Mouse (Mus musculus) embryonic fibroblast, embryonic 13.5 days (primary cell): ENCODE data around the gene Ppp3ca.

ENCODE experiments used
- CTCF ChIP-seq: IDR thresholded peaks from 2 replicates; pipeline ENCODE4 v1.5.1; 2011; ENCODE audit warnings: mild to moderate bottlenecking, control low read depth, low read length, moderate library complexity, borderline replicate concordance; ENCODE audit not compliant: insufficient read depth
- POLR2A ChIP-seq: IDR thresholded peaks from 2 replicates; pipeline ENCODE4 v1.6.1; 2011; ENCODE audit warnings: low read depth, mild to moderate bottlenecking, control low read depth, low read length, moderate library complexity

DNA sequence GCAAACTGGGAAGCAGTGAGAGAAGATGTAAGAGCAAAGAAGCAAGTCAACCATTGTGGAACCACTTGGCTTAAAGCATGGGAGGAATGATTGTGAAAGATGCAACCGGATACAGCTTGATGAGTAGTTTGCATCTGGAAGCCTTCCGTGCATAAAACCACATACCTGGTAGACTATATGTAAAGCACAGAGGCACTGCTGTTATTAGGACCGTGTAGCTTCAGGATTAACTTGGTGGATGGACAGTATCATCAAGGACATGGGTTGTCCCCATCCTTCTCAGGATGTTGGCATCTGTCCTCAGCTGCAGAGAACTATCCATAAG, 271.6 kb downstream of the Ppp3ca start:
- TF ChIP-seq CTCF (no peak), POLR2A (no peak)
